Mouse (Mus musculus): Measurements from ENCODE around the gene Mpc1.

DNA sequence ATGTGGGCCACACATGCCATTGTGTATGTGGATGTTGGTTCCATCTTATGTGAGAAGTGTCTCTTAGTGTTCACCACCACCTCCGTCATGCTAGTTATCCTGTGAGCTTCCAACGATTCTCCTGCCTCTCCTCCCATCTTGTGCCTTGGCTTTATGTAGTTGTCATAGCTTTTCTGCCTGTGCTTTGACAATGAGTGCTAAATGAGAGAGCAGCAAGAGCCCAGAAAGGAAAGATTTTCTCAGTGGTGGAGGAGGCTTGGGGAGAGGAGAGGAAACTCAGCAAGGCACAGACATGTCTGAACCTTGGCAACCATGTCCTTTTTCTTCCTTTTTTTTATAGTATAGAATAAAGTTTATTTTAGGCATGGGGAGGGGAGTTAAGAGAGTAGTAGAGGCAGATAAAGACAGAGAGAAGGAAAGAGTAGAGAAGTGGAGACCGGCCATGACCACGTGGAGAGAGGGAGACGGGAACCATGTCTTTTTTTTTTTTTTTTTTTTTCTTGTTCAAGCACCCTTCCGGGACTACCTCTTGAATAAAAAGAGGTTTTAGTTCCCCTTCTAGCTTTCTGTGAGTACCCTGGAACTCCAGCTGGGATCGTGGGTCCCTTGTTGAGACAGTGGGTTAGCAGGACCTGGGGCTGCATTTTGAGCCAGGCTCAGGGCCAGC is 20.2 kb downstream of the Mpc1 start:
- TF ChIP-seq CTCF (IDR thresholded peaks at IDR 0.05; ENCODE audit: control insufficient read depth, insufficient read depth, insufficient replicate concordance, low read depth, low read length) (no peak), POLR2A (IDR thresholded peaks at IDR 0.05; ENCODE audit: control insufficient read depth, low read depth, low read length) (no peak)

Data from testis, adult 2 months (tissue).